ENCODE assay signal across 8 mouse cellular contexts in the genomic region with DNA sequence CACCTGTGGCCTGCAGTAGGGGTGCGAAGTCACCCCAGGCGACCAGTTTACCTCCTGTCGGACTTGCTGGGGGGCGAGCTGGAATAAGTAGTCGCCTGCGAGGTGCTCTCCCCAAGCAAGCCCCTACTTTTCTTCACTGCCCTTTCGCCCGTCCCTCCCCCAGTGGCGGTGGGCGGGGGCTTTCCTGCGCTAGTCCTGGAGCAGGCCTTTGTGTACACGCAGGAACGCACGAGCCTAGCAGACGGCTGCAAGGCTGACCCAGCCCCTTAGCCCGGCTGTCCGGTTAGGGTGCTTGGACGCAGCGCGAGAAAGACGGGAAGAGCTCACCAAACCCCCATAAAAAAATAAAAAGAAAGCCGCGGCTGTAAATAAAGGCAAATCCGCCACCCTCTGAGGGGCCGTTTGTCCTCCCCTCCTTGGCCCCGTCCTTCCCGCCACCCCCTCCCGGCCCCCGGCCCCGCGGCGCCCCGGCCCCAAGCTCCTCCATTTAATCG. TPM values are rescaled to one million over a fixed set of nuclear protein-coding genes. Genes with fewer than 3 reads are reported as not detected.
DNase-seq lines count a peak whose midpoint lies in the region; ATAC-seq and TF ChIP-seq lines count a peak whose summit lies in the region.

No protein-coding gene starts in this region.

- H3K27me3 ChIP-seq in hindbrain, embryonic 14.5 days (ENCODE audit: control insufficient read depth, insufficient read depth, low read length): no peaks in the 10 kb centered on the region

- WGBS in hindbrain, embryonic 14.5 days: 2% methylated on average over 33 of the region's 34 CpGs

- intact Hi-C loops in left cerebral cortex, adult 2 months (cut with DNase I): loop anchor here (2.0 to 10.0 kb wide), 5 partner anchors 47 to 597 kb away; partner anchors contain the start of genes Atf7, Eif4b, Gm28047 and Tarbp2

- ATAC-seq in hindbrain, embryonic 14.5 days (ENCODE audit: low FRiP score): peak; percentile 55; the same call in 1 of the 2 replicates

- H3K36me3 ChIP-seq in hindbrain, embryonic 14.5 days (replicated peaks; ENCODE audit: control insufficient read depth, insufficient read depth): peaks cover 13% of the 10 kb centered on the region

- H3K9me3 ChIP-seq in hindbrain, embryonic 14.5 days (ENCODE audit: control insufficient read depth, low read length): no peaks in the 10 kb centered on the region

- H3K9ac ChIP-seq in hindbrain, embryonic 14.5 days: peak overlapping the region; percentile 70

- peak overlapping the region; percentile 64 for H3K4me2 ChIP-seq in hindbrain, embryonic 14.5 days (replicated peaks)

- peak overlapping the region; percentile 38 for H3K4me3 ChIP-seq in hindbrain, embryonic 14.5 days (replicated peaks; ENCODE audit: low read length)
- H3K4me3 ChIP-seq in left cerebral cortex, adult 2 months: peak overlapping the region; percentile 59

- H3K4me1 ChIP-seq in hindbrain, embryonic 14.5 days (replicated peaks; ENCODE audit: control insufficient read depth, insufficient read depth, low read length): peaks cover 33% of the 10 kb centered on the region

- peak overlapping the region; percentile 98 for H3K27ac ChIP-seq in hindbrain, embryonic 14.5 days
- H3K27ac ChIP-seq in left cerebral cortex, adult 2 months: peak overlapping the region; percentile 98

- DNase-seq in MN1 (ENCODE audit: low spot score): peak; percentile 85
- DNase-seq in cerebellum, postnatal 10 days: peak; percentile 92 to 94
- DNase-seq in frontal cortex, postnatal 36 days (ENCODE audit: low spot score in 2 of 2): peak; percentile 65
- peak; percentile 70 for DNase-seq in hindbrain, embryonic 14.5 days (ENCODE audit: low spot score)
- peak; percentile 71 to 77 for DNase-seq in left cerebral cortex, adult 2 months (ENCODE audit: extremely low spot score in 1 of 2, low spot score in 2 of 2)
- peak; percentile 89 to 94 for DNase-seq in lung, postnatal 4 days
- DNase-seq in right cerebral cortex, adult 18-20 months: peak; percentile 71
- peak; percentile 63 to 78 for DNase-seq in urinary bladder, adult 18-20 months (ENCODE audit: low spot score in 2 of 2)

- no peak for TF ChIP-seq CTCF in left cerebral cortex, adult 2 months (IDR thresholded peaks at IDR 0.05)

RNA-seq across cellular contexts. Expression of gene Atp5g2, which starts 0.4 kb away (rescaled TPM):
- 47.5 and 63.4 TPM in 2 replicates for polyA plus RNA-seq in hindbrain, embryonic 14.5 days (2014; fragmentation: Nextera tagmentation; extraction: Ambion mirVana)
- total RNA-seq in left cerebral cortex, adult 2 months (2021): 10 to 100 TPM; 11.1 to 14.8 TPM

RNA-seq across cellular contexts. Expression of gene Atf7, which starts 46.5 kb away (rescaled TPM):
- 13.7 and 16.7 TPM in 2 replicates for polyA plus RNA-seq in hindbrain, embryonic 14.5 days (2014; fragmentation: Nextera tagmentation; extraction: Ambion mirVana)
- 10 to 100 TPM; 35.3 to 39.2 TPM for total RNA-seq in left cerebral cortex, adult 2 months (2021)

RNA-seq across cellular contexts. Expression of gene Gm28047, which starts 46.9 kb away (rescaled TPM):
- polyA plus RNA-seq in hindbrain, embryonic 14.5 days (2014; fragmentation: Nextera tagmentation; extraction: Ambion mirVana): not detected in 2 replicates
- total RNA-seq in left cerebral cortex, adult 2 months (2021): 1 to 10 TPM in 1 of 2 experiments, not detected in 1; 2.1 TPM

RNA-seq across cellular contexts. Expression of gene Calcoco1, which starts 50.2 kb away (rescaled TPM):
- polyA plus RNA-seq in hindbrain, embryonic 14.5 days (2014; fragmentation: Nextera tagmentation; extraction: Ambion mirVana): 32.2 and 33.1 TPM in 2 replicates
- total RNA-seq in left cerebral cortex, adult 2 months (2021): 10 to 100 TPM; 79.8 to 85.7 TPM

Comparison
In these comparisons a context has a peak if more than half of its experiments do, and no peak if none do; other contexts are left out.
1. Peak in every context shown above with its lines: DNase-seq, ATAC-seq, H3K4me3 ChIP-seq and H3K27ac ChIP-seq.